Comparison of ENCODE assay signal across 8 mouse cellular contexts in the genomic region with DNA sequence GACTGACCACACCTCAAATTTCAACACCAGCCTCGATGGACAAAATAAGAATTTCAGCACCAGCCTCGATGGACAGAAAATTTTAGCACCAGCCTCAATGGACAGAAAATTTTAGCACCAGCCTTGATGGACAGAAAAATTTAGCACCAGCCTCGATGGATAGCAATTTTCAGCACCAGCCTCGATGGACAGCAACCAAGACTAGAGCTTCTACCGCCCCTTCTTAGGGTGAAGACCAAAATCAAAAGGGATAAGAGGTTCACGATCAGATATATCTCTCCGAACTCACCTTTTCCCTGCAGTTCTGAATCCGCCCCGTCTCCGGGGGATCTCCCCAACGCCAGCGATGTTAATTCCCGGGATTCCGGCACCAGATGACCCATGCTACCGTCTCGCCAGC.
DNase-seq lines count a peak whose midpoint lies in the region.

No protein-coding gene starts in this region.

- DNase-seq in 3T3-L1 (ENCODE audit: low read depth, low spot score): peak; percentile 28
- DNase-seq in NIH3T3 (ENCODE audit: low read depth): peak; percentile 11
- DNase-seq in adrenal gland, postnatal 10 days: peak; percentile 2
- DNase-seq in embryo, embryonic 11.5 days (ENCODE audit: low read depth, low spot score): peak; percentile 2
- peak; percentile 4 for DNase-seq in gastrocnemius, postnatal 10 days
- peak; percentile 2 for DNase-seq in kidney, postnatal 14 days
- DNase-seq in lung, postnatal 10 days: peak; percentile 8
- peak; percentile 40 for DNase-seq in testis, postnatal 10 days (ENCODE audit: low spot score)

Comparison
In these comparisons a context has a peak if more than half of its experiments do, and no peak if none do; other contexts are left out.
1. Peak in every context shown above with its lines: DNase-seq.